Mouse (Mus musculus) layer of hippocampus, postnatal 14 days (tissue): ENCODE data around the gene Lck. TPM values are rescaled to one million over a fixed set of nuclear protein-coding genes. Genes with fewer than 3 reads are reported as not detected.
"Not testable (repeated sequence)": the region's sequence is repeated elsewhere in the genome, so short reads cannot be mapped to it uniquely, and the experiment has no call there.

Experiments used
- DNase-seq, 2 experiments: peaks; one replicate each; pipeline ENCODE4 v3.0.0; 2021 to 2022; ENCODE audit warnings: low spot score in 2 of 2, mixed read lengths in 1 of 2
- total RNA-seq, 2 experiments: library from RNA; stranded (reverse); gene quantifications; 2 replicates each; pipeline ENCODE4 v1.2.3; 2021

The Lck gene
- total RNA-seq, 2 experiments from 2014 or later = 4.0 to 4.4 TPM

DNA sequence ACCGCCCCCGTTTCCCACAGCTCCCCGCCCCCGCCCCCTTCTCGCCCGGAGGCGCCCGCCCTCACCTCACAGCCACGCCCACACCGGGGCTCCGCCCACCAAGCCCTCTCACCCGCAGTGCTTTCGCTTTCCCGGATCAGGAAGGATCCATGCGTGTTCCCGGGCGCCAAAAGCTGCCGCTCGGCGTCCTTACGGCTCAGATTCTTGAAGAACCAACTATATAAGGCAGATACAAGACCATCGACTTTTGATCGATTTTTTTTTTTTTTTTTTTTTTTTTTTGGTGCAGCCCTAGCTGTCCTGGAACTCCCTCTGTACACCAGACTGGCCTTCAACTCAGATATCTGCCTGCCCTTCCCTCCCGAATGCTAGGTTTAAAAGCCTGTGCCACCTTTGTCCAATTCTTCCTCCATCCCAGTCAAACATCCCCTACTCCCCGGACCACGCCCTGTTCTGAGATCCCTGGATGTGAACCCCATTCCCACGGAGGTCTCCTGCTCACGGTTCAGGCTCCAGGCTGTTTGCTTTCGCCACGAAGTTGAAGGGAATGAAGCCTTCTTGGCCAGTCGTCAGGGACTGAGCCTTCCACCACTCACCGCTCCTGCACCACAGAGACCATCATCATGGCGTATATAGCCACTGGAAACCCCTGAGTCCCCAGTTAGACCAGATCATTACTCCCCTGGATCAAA lies 16.8 kb downstream of the Lck start:
- DNase-seq = peak; percentile 76 to 80

DNA sequence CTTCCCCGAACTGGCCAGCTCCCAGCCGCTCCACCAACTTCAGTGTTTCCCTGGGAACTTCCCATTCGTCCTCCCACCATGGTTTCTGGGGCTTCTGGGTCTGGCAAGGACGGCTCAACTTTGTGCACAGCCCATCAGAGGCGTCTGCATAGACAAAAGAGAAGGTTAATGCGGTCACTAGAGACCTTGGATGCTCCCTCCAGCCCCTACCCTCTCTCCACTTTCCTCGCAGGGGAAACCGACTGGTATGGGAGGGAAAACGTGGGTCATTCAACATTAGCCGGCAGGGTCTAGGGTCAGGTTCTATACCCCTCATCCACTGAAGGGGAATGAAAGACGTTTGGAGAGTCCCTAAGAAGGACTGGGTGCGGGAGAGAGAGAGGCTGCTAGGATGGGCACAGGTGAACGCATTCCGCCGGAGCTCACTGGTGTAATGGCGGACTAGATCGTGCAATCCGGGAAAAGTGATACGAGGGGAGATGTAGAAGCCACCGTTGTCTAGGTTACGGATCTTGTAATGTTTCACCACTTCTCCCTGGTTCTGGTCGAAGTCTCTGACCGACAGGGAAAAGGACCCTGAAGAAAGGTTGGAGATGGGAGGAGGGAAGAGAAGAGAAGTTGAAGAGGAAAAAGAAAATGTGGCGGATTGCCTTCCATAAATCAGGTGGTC lies 17.4 kb downstream of the Lck start:
- DNase-seq = no peak

DNA sequence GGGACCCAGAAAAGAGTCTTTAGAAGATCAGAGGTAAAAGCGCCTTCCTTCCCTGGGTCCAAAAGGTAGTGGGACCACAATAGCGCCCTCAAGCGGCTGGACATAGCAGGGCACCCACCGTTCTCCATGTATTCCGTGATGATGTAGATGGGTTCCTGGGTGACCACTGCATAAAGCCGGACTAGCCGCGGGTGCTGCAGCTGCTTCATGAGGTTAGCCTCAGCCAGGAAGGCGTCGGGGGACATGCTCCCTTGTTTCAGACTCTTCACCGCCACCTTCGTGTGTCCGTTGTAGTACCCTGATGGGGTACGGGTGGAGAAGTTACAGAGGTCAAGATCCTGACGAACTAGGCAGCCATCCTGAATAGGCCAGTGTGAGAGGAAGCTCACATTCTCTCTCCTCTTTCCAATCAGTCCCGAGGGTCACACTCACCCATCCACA lies 18.0 kb downstream of the Lck start:
- DNase-seq = peak in 1 of 2 experiments; percentile 52

DNA sequence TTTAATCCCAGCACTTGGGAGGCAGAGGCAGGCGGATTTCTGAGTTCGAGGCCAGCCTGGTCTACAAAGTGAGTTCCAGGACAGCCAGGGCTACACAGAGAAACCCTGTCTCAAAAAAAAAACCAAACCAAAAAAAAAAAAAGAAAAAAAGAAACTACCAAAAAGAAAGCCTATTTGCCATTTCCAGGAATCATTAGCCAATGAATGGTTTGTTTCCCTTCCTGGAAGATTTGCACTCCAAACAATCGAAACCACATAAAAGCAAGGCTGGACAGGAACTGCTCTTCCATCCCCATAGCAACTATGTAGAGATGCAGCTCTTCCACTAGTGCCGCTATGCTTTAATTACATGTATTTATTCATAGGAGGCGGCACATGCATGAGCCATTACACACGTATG lies 18.9 kb downstream of the Lck start:
- DNase-seq = not testable (repeated sequence)

DNA sequence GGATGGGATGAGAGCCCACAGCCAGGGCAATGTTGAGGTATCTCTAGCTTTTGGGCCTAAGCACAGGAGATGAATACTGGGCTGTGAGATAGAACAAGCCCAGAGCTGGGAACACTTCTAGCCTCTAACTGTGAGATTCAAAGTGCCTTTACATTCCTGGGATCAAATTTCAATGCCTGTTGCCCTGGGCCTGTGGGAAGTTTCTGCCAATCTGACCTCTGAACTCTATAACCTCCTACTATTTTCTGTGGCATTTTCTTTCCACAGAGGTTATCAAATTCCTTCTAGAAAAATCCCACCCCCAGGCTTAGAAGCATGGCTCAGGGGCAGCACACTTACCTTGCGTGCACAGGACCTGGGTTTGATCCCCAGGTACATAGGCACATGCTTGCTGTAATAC lies 23.1 kb downstream of the Lck start:
- no peak for DNase-seq

DNA sequence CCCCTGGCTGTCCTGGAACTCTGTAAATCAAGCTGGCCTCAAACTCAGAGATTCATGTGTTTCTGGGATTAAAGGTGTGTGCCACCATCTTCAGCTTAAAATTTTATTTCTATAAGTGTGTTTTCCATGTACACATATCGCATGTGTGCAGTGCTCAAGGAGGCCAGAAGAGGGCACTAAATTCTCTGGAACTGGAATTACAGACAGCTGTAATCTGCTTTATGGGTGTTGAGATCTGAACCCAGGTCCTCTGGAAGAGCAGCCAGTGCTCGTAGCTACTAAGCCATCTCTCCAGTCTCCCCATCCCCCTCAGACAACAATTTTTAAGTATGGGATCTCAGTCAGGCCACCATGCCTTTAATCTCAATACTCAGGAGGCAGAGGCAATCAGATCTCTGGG lies 24.1 kb downstream of the Lck start:
- no peak for DNase-seq

DNA sequence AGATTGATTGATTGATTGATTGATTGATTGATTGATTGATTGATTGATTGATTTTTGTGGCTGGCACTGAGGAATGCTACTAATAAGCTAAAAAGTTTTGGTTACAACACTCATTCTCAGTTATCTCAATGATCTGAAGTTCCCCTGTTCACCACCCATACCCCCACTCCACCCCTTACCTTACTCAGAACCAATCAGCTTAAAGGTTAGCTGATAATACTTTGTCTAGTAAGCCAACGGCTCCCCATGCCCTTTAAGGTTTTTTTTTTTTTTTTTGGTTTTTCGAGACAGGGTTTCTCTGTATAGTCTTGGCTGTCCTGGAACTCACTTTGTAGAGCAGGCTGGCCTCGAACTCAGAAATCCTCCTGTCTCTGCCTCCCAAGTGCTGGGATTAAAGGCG lies 25.8 kb downstream of the Lck start:
- DNase-seq = not testable (repeated sequence)

DNA sequence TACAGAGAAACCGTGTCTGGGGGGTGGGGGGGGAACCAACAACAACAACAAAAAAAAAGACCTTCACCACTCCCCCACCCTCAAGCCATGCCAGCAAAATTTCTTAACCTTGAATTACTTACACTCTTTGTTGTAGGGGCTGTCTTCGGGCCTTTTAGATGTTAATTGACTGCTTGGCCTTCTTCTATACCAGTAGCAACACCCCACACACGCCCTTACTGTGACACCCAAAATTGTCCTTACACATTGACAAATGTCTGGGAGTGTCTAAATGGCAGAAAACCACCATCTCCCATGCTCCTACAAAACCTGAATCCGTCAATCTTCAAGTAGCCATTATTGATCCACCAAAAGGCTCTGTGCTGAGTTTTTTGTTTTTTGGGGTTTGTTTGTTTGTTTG lies 29.3 kb downstream of the Lck start:
- no peak for DNase-seq

DNA sequence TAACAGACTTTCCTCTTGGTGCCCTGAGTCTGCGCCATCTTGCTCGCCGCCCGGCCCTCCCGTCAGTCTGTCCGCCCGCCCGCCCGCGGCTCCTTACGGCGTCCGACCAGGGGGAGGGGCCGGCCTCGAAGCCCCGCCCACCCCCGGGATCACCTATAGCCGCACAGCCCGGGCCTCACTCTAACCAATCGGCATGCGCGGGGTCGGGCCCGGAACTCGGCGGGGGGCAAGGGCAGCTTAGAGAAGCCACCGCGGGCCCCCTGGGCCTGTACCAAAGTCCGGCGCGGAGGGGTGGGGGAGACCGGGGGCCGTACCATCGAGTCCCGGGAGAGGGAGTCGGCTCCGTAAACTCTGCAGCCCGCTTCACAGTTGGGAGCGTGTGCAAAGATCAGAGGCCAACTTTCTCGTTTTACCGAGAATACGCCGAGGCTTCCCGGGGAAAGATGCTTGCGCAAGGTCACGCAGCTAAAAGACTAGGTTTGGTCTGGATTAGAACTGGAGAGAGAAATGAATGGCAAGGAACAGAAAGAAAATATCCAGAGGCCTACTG lies 30.8 kb downstream of the Lck start, which contains the start of gene Hdac1:
Gene Hdac1 (minus strand): TSS at position 122 of the 550 bp plus-strand sequence.
- peak; percentile 93 to 97 for DNase-seq

DNA sequence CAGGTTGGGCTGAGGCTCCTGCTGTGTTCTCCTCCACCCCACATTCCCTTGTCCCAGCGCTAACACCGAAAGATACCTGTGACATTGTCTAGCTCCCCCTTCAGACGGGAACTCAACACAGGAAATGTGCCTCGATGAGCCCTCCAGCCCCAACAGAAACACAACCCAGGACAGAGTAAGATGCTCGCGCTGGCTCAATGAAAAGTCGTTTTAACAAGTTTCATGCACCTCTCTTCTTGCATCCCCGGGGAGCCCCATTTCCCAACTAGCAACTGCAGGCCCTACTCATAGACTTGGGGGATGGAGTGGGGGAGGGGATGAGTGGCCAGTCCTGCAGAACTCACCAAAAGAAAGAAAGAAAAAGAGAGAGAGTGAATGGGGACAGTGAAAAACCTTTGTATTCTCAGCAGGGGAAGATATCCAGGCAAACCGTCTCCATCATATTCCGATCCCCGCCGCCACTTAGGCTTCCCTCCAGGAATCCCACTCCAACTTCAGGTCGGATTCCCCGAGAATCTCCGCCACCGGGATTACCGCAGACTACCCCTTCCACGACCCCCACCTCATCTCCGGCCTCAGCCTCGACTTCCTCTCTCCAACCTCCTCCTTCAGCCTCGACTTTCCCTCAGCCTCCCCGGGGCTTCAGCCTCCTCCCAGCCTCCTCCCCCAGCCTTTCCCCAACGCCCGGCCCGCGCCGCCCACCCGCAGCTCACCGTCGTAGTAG lies 31.4 kb downstream of the Lck start:
- DNase-seq = no peak

DNA sequence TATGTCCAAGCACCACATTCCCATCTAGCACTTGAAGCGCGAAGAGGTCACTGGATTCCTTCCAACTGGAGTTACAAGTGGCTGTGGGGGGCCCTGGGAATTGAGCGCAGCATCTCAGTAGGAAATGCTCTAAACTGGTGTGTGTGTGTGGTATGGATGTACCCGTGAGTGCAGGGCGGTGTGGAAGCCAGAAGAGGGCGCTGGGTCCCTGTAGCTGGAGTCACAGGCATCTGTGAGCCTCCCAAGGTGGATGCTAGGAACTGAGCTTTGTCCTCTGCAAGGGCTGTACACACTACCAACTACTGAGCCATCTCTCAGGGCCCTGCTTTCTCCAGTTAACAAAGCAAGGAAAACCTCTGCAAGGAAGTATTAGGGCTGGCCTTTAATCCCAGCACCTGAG lies 33.4 kb downstream of the Lck start:
- no peak for DNase-seq

DNA sequence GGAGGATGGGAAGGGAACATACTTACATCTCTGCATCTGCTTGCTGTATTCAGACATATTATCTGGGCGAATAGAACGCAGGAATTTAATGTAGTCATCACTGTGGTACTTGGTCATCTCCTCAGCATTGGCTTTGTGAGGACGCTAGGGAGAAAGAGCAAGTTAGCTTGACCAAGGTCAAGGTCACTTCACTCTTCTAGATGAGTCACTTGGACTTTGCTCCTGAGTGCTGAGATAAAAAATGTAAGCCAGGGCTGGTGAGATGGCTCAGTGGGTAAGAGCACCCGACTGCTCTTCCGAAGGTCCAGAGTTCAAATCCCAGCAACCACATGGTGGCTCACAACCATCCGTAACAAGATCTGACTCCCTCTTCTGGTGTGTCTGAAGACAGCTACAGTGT lies 44.5 kb downstream of the Lck start:
- DNase-seq = not testable (repeated sequence)

DNA sequence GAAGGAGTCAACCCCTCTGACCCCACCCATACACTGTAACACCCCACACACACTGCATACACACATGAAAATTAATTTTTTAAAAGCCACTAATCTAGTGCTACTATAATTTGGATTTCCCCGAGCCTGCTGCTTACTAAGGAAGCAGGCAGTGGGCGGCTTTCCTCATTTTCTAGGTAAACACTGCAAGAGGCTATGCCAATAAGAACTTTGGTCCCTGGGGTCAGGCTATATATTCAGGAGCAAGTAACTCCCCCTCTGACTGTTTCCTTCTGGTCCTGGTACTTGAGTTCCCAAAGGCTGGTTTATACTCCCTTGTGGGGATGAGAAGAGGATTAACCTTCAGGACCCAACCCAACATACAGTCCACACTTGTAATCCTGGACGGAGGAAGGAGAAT lies 47.6 kb downstream of the Lck start:
- DNase-seq = no peak

DNA sequence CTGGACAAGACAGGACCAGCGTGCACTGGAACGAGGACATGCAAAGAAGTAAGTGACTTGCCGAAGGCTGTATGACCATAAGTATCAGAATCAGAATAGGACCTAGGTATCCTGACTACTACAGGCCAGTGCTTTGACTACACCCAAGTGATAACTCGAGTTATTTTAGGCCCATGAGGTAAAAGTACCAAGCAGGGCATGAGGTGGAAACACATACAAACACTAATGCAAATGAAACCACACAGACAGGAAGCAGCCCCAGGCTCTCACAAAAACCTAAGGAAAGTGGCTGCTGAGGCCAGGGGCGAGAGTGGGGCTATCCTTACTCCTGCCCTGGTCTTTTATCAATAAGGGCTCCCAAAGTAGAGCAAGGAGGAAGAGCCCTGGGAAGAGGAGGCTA lies 48.1 kb downstream of the Lck start:
- DNase-seq = no peak

DNA sequence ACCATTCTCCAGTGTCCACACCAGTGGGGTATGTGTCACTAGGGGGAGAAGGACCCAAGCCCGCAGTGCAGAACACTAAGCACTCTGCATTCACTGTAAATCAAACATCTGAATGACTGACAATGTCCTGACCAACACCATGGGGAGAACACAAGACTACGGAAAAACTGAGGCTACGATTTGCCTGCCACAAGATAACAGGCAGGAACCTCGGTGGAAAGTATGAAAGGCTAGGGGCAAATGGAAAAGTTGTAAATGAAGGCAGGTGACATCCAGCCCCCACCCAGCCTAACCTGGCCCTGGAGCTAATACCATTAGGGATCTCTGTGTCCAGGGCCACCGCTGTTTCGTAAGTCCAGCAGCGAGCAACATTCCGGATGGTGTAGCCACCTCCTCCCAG lies 54.9 kb downstream of the Lck start:
- DNase-seq = no peak

DNA sequence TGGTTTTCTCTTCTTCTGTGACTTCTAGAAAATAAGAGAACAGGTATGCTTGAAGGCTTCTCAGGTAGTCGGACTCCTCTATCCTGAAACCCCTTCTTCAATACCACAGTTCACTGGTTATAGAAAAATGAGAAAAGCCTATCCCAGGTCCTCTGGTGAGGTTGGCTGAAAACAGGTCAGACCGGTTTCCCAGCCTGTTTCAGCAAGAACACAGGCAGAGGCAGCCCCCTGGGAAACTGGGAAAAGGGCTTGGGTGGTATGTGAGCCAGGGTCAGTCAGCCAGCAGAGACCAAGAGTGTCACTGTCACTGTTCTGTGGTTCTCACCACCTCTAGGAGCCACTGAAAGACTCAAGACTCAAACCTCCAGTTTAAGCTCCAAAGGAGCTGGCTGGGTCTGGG lies 56.5 kb downstream of the Lck start:
- DNase-seq = no peak

DNA sequence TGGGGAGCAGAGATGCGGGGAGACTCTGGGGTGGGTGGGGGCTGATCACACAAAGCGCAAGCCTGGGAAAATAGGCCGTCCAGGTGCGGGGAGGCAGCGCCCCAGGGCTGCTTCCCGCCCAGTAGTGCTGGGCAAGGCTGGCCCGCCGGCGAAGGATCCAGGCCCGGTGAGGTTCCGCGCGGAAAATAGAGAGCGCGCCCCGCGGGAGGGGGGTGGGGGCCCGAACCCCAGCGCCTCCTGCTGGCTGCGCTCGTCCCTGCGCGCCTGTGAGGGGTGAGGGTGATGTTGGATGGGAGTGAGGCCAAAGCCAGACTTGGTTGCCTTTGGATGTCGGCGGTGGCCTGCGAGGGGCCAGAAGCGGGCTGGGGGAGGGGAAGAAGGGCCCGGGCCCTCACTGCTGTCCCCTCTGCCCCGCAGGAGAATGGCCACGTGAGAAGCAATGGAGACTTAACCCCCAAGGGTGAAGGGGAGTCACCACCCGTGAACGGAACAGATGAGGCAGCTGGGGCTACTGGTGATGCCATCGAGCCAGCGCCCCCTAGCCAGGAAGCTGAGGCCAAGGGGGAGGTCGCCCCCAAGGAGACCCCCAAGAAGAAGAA lies 59.0 kb downstream of the Lck start:
- peak; percentile 65 to 75 for DNase-seq

DNA sequence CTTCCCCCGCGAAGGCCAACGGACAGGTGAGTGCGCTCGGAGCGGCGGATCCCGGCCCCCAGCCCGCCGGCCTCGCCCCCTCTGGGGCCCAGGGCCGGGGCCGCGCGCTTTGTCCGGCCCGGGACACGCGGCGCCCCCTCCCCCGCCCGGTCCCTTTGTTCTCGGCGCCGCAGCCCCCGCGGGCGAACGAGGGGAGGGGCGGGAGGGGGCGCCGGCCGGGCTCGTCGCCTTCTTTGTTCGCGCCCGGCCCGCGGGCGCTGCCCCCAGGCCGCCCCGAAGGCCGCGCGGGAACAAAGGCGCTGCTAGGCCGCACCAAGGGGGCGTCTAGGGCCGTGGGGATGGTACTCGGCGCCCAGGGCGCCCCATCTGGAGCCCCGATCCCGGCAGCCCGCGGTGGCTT lies 59.5 kb downstream of the Lck start:
- no peak for DNase-seq

DNA sequence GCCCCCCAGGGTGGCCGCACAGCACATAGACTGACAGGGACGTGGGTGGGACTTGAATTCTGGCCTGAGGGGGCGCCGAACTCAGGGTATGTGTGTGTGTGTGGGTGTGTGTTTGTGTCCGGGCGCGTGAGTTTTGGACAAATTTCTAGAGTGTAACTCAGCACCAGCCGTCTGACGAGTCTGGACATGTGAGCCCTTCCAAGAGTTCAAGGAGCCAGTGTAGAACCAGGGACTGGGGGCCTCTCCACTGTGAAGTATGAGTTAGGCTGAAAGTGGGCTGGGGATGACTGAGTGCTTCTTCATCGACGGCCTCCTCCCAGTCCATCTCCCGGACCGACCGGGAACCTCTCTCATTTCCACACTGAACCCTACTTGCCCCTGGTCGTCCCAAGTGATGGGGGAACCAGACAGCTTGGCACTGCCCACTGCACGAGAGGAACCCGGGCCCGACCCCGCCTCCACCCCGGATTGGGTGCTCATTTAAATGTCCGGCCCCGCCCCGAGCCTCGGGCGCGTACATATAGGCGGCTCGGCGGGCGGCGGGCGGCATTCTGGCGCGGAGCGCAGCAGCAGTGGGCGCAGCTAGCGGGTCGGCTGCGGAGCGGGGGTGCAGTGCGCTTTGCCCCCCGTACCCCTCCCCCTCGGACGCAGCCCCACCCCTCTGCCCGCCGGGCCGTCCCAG lies 60.2 kb downstream of the Lck start, which contains the start of gene Marcksl1:
Gene Marcksl1 (plus strand): TSS at position 496 of the 682 bp plus-strand sequence.
- peak; percentile 85 to 93 for DNase-seq

DNA sequence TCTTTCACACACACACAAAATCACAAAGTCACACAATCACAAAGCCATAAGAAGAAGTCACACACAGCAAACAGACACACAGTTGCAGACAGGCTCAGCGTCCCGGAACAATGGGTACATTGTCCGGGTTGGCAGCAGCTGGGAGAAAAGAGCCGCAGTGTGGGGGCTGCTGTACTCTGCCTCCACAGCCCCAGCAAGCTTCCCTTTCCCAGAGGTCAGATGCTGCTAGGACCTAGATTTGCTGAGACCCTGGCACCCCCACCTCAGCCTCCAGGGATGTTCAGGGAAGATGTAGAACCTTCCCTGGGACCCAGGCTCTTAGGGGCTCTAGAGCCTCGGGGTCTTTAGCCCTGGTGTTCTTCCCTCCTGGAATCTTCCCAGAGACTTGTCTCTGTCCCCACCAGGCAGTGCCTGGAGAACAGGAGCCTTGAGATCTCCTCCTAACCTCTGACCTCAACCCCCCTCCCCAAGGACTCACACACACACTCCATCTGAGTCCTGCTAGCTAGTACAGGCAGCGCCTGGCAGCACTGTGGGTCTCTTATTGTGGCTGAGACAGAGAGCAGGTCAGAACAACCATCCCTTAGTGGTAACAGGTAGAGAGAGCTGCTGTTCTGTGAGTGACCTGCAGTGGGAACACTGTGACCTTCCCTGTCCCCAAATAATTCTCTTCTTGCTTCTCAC lies 61.9 kb downstream of the Lck start:
- no peak for DNase-seq
